29 mouse cellular contexts compared by ENCODE assay signal in the genomic region with DNA sequence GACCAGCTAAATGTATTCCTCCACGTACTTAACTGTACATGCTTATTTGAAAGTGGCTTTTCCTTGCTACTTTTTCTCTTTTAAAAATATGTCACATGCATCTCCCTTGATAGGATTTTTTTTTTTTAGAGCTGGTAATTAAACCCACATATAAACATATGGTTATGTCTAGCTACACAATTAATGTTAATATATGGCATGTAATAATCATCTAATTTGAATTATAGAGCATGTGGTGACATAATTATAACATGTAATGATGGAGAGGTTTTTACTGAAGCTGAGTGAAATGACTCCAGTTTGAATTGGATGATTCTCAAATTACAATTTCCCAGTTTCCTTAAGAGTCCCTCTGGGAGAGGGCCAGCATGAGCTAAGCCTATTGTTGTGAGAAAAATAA.
DNase-seq lines count a peak whose midpoint lies in the region; ATAC-seq and TF ChIP-seq lines count a peak whose summit lies in the region.
"Had no signal": no experiment of that assay in that cellular context is flagged by ENCODE, and none has a peak within 500 bp of the region (broad histone marks: within the 10 kb centered on the region; RNA-seq: fewer than 3 reads in every experiment).

No protein-coding gene starts in this region.

- H3K27me3 ChIP-seq in forebrain, embryonic 13.5 days = no peaks in the 10 kb centered on the region
- H3K27me3 ChIP-seq in forebrain, embryonic 11.5 days (ENCODE audit: control insufficient read depth, insufficient read depth, low read length) = no peaks in the 10 kb centered on the region
- H3K27me3 ChIP-seq in forebrain, postnatal 0 days (ENCODE audit: insufficient read depth, low read length) = no peaks in the 10 kb centered on the region
- no peaks in the 10 kb centered on the region for H3K27me3 ChIP-seq in midbrain, embryonic 15.5 days (replicated peaks)
- H3K27me3 ChIP-seq: embryonic facial prominence, embryonic 15.5 days; heart, embryonic 12.5 days; heart, embryonic 15.5 days; hindbrain, embryonic 13.5 days; intestine, embryonic 15.5 days; Patski had no signal

- ATAC-seq in forebrain, embryonic 13.5 days = peak; percentile 36; the same call in 1 of the 2 replicates
- no peak for ATAC-seq in forebrain, embryonic 11.5 days (replicated peaks; ENCODE audit: low FRiP score)
- no peak for ATAC-seq in forebrain, postnatal 0 days
- no peak for ATAC-seq in midbrain, embryonic 15.5 days (replicated peaks)
- ATAC-seq: CD4-positive, CD25-positive, alpha-beta regulatory T cell, adult 4 months; hindbrain, embryonic 16.5 days; intestine, embryonic 15.5 days; Patski had no signal

- H3K9ac ChIP-seq in forebrain, embryonic 13.5 days = no peak overlapping the region
- no peak overlapping the region for H3K9ac ChIP-seq in forebrain, embryonic 11.5 days (ENCODE audit: low read length)
- H3K9ac ChIP-seq in forebrain, postnatal 0 days = no peak overlapping the region
- no peak overlapping the region for H3K9ac ChIP-seq in midbrain, embryonic 15.5 days
- H3K9ac ChIP-seq: embryonic facial prominence, embryonic 15.5 days; heart, embryonic 12.5 days; heart, embryonic 15.5 days; hindbrain, embryonic 13.5 days; intestine, embryonic 15.5 days had no signal

- H3K4me2 ChIP-seq in forebrain, embryonic 13.5 days = no peak overlapping the region
- no peak overlapping the region for H3K4me2 ChIP-seq in forebrain, embryonic 11.5 days (ENCODE audit: low read depth, low read length, severe bottlenecking)
- H3K4me2 ChIP-seq in forebrain, postnatal 0 days (ENCODE audit: low read depth) = no peak overlapping the region
- H3K4me2 ChIP-seq in midbrain, embryonic 15.5 days = no peak overlapping the region
- H3K4me2 ChIP-seq: embryonic facial prominence, embryonic 15.5 days; heart, embryonic 12.5 days; heart, embryonic 15.5 days; hindbrain, embryonic 13.5 days; intestine, embryonic 15.5 days had no signal

- H3K9me3 ChIP-seq in forebrain, embryonic 13.5 days (replicated peaks) = no peaks in the 10 kb centered on the region
- H3K9me3 ChIP-seq in forebrain, embryonic 11.5 days (ENCODE audit: control insufficient read depth, low read length) = no peaks in the 10 kb centered on the region
- H3K9me3 ChIP-seq in forebrain, postnatal 0 days (ENCODE audit: low read length) = no peaks in the 10 kb centered on the region
- H3K9me3 ChIP-seq in midbrain, embryonic 15.5 days = no peaks in the 10 kb centered on the region
- H3K9me3 ChIP-seq: embryonic facial prominence, embryonic 15.5 days; heart, embryonic 12.5 days; heart, embryonic 15.5 days; hindbrain, embryonic 10.5 days; hindbrain, embryonic 13.5 days; intestine, embryonic 15.5 days had no signal

- no peak overlapping the region for H3K4me3 ChIP-seq in forebrain, embryonic 13.5 days
- H3K4me3 ChIP-seq in forebrain, embryonic 11.5 days (ENCODE audit: low read depth, low read length) = no peak overlapping the region
- no peak overlapping the region for H3K4me3 ChIP-seq in forebrain, postnatal 0 days (ENCODE audit: low read depth, low read length)
- H3K4me3 ChIP-seq in midbrain, embryonic 15.5 days = no peak overlapping the region
- H3K4me3 ChIP-seq: embryonic facial prominence, embryonic 15.5 days; heart, embryonic 12.5 days; heart, embryonic 15.5 days; hindbrain, embryonic 10.5 days; hindbrain, embryonic 13.5 days; intestine, embryonic 15.5 days had no signal

- H3K4me1 ChIP-seq in forebrain, embryonic 13.5 days = no peaks in the 10 kb centered on the region
- H3K4me1 ChIP-seq in forebrain, embryonic 11.5 days (replicated peaks; ENCODE audit: control insufficient read depth, insufficient read depth, low read length) = no peaks in the 10 kb centered on the region
- H3K4me1 ChIP-seq in forebrain, postnatal 0 days (ENCODE audit: insufficient read depth) = 0 out of 2 replicates have a peak, but pooled peaks cover 4% of the 10 kb centered on the region
- no peaks in the 10 kb centered on the region for H3K4me1 ChIP-seq in midbrain, embryonic 15.5 days
- H3K4me1 ChIP-seq: embryonic facial prominence, embryonic 15.5 days; heart, embryonic 12.5 days; heart, embryonic 15.5 days; hindbrain, embryonic 10.5 days; intestine, embryonic 15.5 days had no signal

- H3K36me3 ChIP-seq in forebrain, embryonic 13.5 days (ENCODE audit: poor library complexity, severe bottlenecking) = no peaks in the 10 kb centered on the region
- no peaks in the 10 kb centered on the region for H3K36me3 ChIP-seq in forebrain, embryonic 11.5 days (ENCODE audit: control insufficient read depth, insufficient read depth, low read length)
- no peaks in the 10 kb centered on the region for H3K36me3 ChIP-seq in forebrain, postnatal 0 days (ENCODE audit: insufficient read depth)
- H3K36me3 ChIP-seq in midbrain, embryonic 15.5 days (replicated peaks) = no peaks in the 10 kb centered on the region
- H3K36me3 ChIP-seq: embryonic facial prominence, embryonic 15.5 days; heart, embryonic 12.5 days; heart, embryonic 15.5 days; hindbrain, embryonic 10.5 days; hindbrain, embryonic 13.5 days; intestine, embryonic 15.5 days had no signal

- no peak for DNase-seq in forebrain, embryonic 11.5 days (ENCODE audit: low spot score)
- DNase-seq in 3T3-L1 (ENCODE audit: low read depth, low spot score) (peak; percentile 43), adipocyte (ENCODE audit: low spot score) (peak; percentile 22)
- DNase-seq in forebrain, postnatal 0 days = peak; percentile 35
- DNase-seq in Muller cell, postnatal 12 days (ENCODE audit: inconsistent ontology term) = no peak
- DNase-seq: adrenal gland, adult 2 months; adrenal gland, postnatal 14 days; cerebellum, adult 11-12 months; cerebellum, adult 8-10 months; cerebellum, postnatal 10 days; cerebellum, postnatal 36 days; embryo, embryonic 11 days; gastrocnemius, postnatal 10 days; gastrocnemius, postnatal 36 days; heart, postnatal 10 days; heart, postnatal 36 days; kidney, adult 18-20 months; kidney, adult 9 months had no signal

- no peak for TF ChIP-seq CTCF in forebrain, postnatal 0 days (IDR thresholded peaks at IDR 0.05; ENCODE audit: low read depth)

- 84% methylated on average over 1 of the region's 1 CpGs for WGBS in forebrain, embryonic 13.5 days
- WGBS in forebrain, embryonic 11.5 days = 92% methylated on average over 1 of the region's 1 CpGs
- WGBS in forebrain, postnatal 0 days = 33% methylated on average over 1 of the region's 1 CpGs
- WGBS in midbrain, embryonic 15.5 days = 64% methylated on average over 1 of the region's 1 CpGs

- H3K27ac ChIP-seq in forebrain, embryonic 13.5 days = no peak overlapping the region
- H3K27ac ChIP-seq in forebrain, embryonic 11.5 days (ENCODE audit: low read depth, low read length) = no peak overlapping the region
- H3K27ac ChIP-seq in forebrain, postnatal 0 days (ENCODE audit: low read depth, low read length) = no peak overlapping the region
- no peak overlapping the region for H3K27ac ChIP-seq in midbrain, embryonic 15.5 days
- H3K27ac ChIP-seq: embryonic facial prominence, embryonic 15.5 days; heart, embryonic 15.5 days; hindbrain, embryonic 10.5 days; hindbrain, embryonic 13.5 days; intestine, embryonic 15.5 days had no signal

Comparison
In these comparisons a context has a peak if more than half of its experiments do, and no peak if none do; other contexts are left out.
1. DNase-seq: peak in 3T3-L1 (single experiment), adipocyte (single experiment) and forebrain, postnatal 0 days (single experiment); none in forebrain, embryonic 11.5 days (single experiment) and Muller cell, postnatal 12 days (single experiment).